Mouse (Mus musculus): ENCODE results near the gene Pinlyp. TPM values are rescaled to one million over a fixed set of nuclear protein-coding genes. Genes with fewer than 3 reads are reported as not detected.

The Pinlyp gene
- polyA plus RNA-seq, 1 experiment from 2014 or later: not detected

Other genes starting within 250 kb of the Pinlyp start
- gene Zfp61, start 244.9 kb downstream of the Pinlyp start, polyA plus RNA-seq (2015; fragmentation: Nextera tagmentation; extraction: Ambion mirVana): 2.3 and 2.7 TPM in 2 replicates
- 1.8 and 2.3 TPM in 2 replicates for gene Zfp94, start 229.5 kb downstream of the Pinlyp start, polyA plus RNA-seq (2015; fragmentation: Nextera tagmentation; extraction: Ambion mirVana)
- gene Tescl, start 212.2 kb downstream of the Pinlyp start, polyA plus RNA-seq (2015; fragmentation: Nextera tagmentation; extraction: Ambion mirVana): not detected in 2 replicates
- not detected in 2 replicates for gene Lypd5, start 196.9 kb downstream of the Pinlyp start, polyA plus RNA-seq (2015; fragmentation: Nextera tagmentation; extraction: Ambion mirVana)
- 91.9 and 93.4 TPM in 2 replicates for gene Kcnn4, start 175.9 kb downstream of the Pinlyp start, polyA plus RNA-seq (2015; fragmentation: Nextera tagmentation; extraction: Ambion mirVana)
- gene Smg9, start 146.5 kb downstream of the Pinlyp start, polyA plus RNA-seq (2015; fragmentation: Nextera tagmentation; extraction: Ambion mirVana): 12.8 and 14.3 TPM in 2 replicates
- gene Irgc1, start 93.8 kb downstream of the Pinlyp start, polyA plus RNA-seq (2015; fragmentation: Nextera tagmentation; extraction: Ambion mirVana): not detected in 2 replicates
- gene Plaur, start 83.6 kb downstream of the Pinlyp start, polyA plus RNA-seq (2015; fragmentation: Nextera tagmentation; extraction: Ambion mirVana): 5.9 and 6.6 TPM in 2 replicates
- gene Cadm4, start 64.1 kb downstream of the Pinlyp start, polyA plus RNA-seq (2015; fragmentation: Nextera tagmentation; extraction: Ambion mirVana): 0.24 TPM in 1 of 2 replicates, not detected in the other
- 2.7 and 3.2 TPM in 2 replicates for gene Zfp428, start 39.1 kb downstream of the Pinlyp start, polyA plus RNA-seq (2015; fragmentation: Nextera tagmentation; extraction: Ambion mirVana)
- not detected in 2 replicates for gene AC161166.1, start 33.7 kb downstream of the Pinlyp start, polyA plus RNA-seq (2015; fragmentation: Nextera tagmentation; extraction: Ambion mirVana)
- 1.1 and 1.3 TPM in 2 replicates for gene Irgq, start 15.4 kb downstream of the Pinlyp start, polyA plus RNA-seq (2015; fragmentation: Nextera tagmentation; extraction: Ambion mirVana)
- 35.4 and 40.8 TPM in 2 replicates for gene Xrcc1, start 171 bp upstream of the Pinlyp start, polyA plus RNA-seq (2015; fragmentation: Nextera tagmentation; extraction: Ambion mirVana)
- gene Ethe1, start 41.4 kb upstream of the Pinlyp start, polyA plus RNA-seq (2015; fragmentation: Nextera tagmentation; extraction: Ambion mirVana): 26.4 and 26.5 TPM in 2 replicates
- 0.25 and 0.30 TPM in 2 replicates for gene Zfp575, start 41.5 kb upstream of the Pinlyp start, polyA plus RNA-seq (2015; fragmentation: Nextera tagmentation; extraction: Ambion mirVana)
- 0.08 and 0.18 TPM in 2 replicates for gene Phldb3, start 64.6 kb upstream of the Pinlyp start, polyA plus RNA-seq (2015; fragmentation: Nextera tagmentation; extraction: Ambion mirVana)
- 0.05 TPM in 1 of 2 replicates, not detected in the other for gene Lypd3, start 90.4 kb upstream of the Pinlyp start, polyA plus RNA-seq (2015; fragmentation: Nextera tagmentation; extraction: Ambion mirVana)
- not detected in 2 replicates for gene Tex101, start 130.6 kb upstream of the Pinlyp start, polyA plus RNA-seq (2015; fragmentation: Nextera tagmentation; extraction: Ambion mirVana)
- not detected in 2 replicates for gene BC049730, start 163.1 kb upstream of the Pinlyp start, polyA plus RNA-seq (2015; fragmentation: Nextera tagmentation; extraction: Ambion mirVana)
- not detected in 2 replicates for gene Gm4763, start 180.8 kb upstream of the Pinlyp start, polyA plus RNA-seq (2015; fragmentation: Nextera tagmentation; extraction: Ambion mirVana)
- gene Cd177, start 214.2 kb upstream of the Pinlyp start, polyA plus RNA-seq (2015; fragmentation: Nextera tagmentation; extraction: Ambion mirVana): 13.6 and 18.1 TPM in 2 replicates
- 3.1 and 3.5 TPM in 2 replicates for gene Ceacam10, start 231.1 kb upstream of the Pinlyp start, polyA plus RNA-seq (2015; fragmentation: Nextera tagmentation; extraction: Ambion mirVana)